Mouse (Mus musculus): Measurements from ENCODE around the gene Rtn4rl1. TPM values are rescaled to one million over a fixed set of nuclear protein-coding genes. Genes with fewer than 3 reads are reported as not detected.

Rtn4rl1 gene
- total RNA-seq, 2 experiments from 2014 or later: 54.5 to 58.5 TPM

GRCm38 (mm10) chr11:75246589-75246988, 53.0 kb downstream of the Rtn4rl1 start:
- no peak for DNase-seq (ENCODE audit: low spot score in 2 of 2)

- no peak for DNase-seq (ENCODE audit: low spot score in 2 of 2)
Observed at GRCm38 (mm10) chr11:75247137-75247730, 53.7 kb downstream of the Rtn4rl1 start.

GRCm38 (mm10) chr11:75249588-75249987, 56.0 kb downstream of the Rtn4rl1 start:
- DNase-seq (ENCODE audit: low spot score in 2 of 2): no peak

GRCm38 (mm10) chr11:75251006-75251512, 57.5 kb downstream of the Rtn4rl1 start:
- DNase-seq (ENCODE audit: low spot score in 2 of 2): no peak

- DNase-seq (ENCODE audit: low spot score in 2 of 2): no peak
Observed at GRCm38 (mm10) chr11:75251557-75252070, 58.0 kb downstream of the Rtn4rl1 start.

- DNase-seq (ENCODE audit: low spot score in 2 of 2): no peak
Observed at GRCm38 (mm10) chr11:75254252-75254912, 60.8 kb downstream of the Rtn4rl1 start.

GRCm38 (mm10) chr11:75255330-75255729, 61.7 kb downstream of the Rtn4rl1 start:
- DNase-seq (ENCODE audit: low spot score in 2 of 2): no peak

GRCm38 (mm10) chr11:75257056-75257648, 63.6 kb downstream of the Rtn4rl1 start:
- DNase-seq (ENCODE audit: low spot score in 2 of 2): no peak

- DNase-seq (ENCODE audit: low spot score in 2 of 2): no peak
Observed at GRCm38 (mm10) chr11:75259416-75259815, 65.8 kb downstream of the Rtn4rl1 start.

GRCm38 (mm10) chr11:75259996-75260561, 66.5 kb downstream of the Rtn4rl1 start:
- no peak for DNase-seq (ENCODE audit: low spot score in 2 of 2)

GRCm38 (mm10) chr11:75261016-75261415, 67.4 kb downstream of the Rtn4rl1 start:
- no peak for DNase-seq (ENCODE audit: low spot score in 2 of 2)

- no peak for DNase-seq (ENCODE audit: low spot score in 2 of 2)
Observed at GRCm38 (mm10) chr11:75261730-75262129, 68.1 kb downstream of the Rtn4rl1 start.

GRCm38 (mm10) chr11:75262181-75262580, 68.6 kb downstream of the Rtn4rl1 start:
- no peak for DNase-seq (ENCODE audit: low spot score in 2 of 2)

- DNase-seq (ENCODE audit: low spot score in 2 of 2): no peak
Observed at GRCm38 (mm10) chr11:75262791-75263190, 69.2 kb downstream of the Rtn4rl1 start.

- DNase-seq (ENCODE audit: low spot score in 2 of 2): no peak
Observed at GRCm38 (mm10) chr11:75263274-75263963, 69.8 kb downstream of the Rtn4rl1 start.

- no peak for DNase-seq (ENCODE audit: low spot score in 2 of 2)
Observed at GRCm38 (mm10) chr11:75263964-75264312, 70.4 kb downstream of the Rtn4rl1 start.

GRCm38 (mm10) chr11:75264550-75264949, 71.0 kb downstream of the Rtn4rl1 start:
- no peak for DNase-seq (ENCODE audit: low spot score in 2 of 2)

- no peak for DNase-seq (ENCODE audit: low spot score in 2 of 2)
Observed at GRCm38 (mm10) chr11:75265545-75265944, 72.0 kb downstream of the Rtn4rl1 start.

GRCm38 (mm10) chr11:75267826-75268281, 74.3 kb downstream of the Rtn4rl1 start:
- no peak for DNase-seq (ENCODE audit: low spot score in 2 of 2)

GRCm38 (mm10) chr11:75268492-75268891, 74.9 kb downstream of the Rtn4rl1 start:
- no peak for DNase-seq (ENCODE audit: low spot score in 2 of 2)

GRCm38 (mm10) chr11:75269213-75269612, 75.6 kb downstream of the Rtn4rl1 start:
- no peak for DNase-seq (ENCODE audit: low spot score in 2 of 2)

Measured in layer of hippocampus, postnatal 10 days (tissue).